8 mouse cellular contexts compared by ENCODE assay signal in the genomic region with DNA sequence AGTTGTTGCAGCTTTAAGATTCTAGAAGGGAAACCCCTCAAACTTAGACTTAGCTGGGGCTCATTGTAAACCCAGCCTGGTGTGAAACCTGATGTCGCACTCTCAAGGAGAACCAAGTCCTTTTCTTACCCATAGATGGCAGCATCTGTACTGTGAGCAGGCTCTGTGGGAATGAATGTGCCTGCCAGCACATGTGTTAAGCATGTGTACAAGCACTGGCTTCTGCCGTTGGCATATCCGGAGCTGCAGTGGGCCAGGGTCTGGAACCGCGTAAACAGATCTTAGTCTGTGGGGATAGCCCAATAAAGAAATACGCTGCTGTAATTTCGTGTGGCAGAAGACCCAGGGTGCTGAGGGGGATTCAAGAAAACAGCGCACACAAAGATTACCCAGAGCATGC. TPM values are rescaled to one million over a fixed set of nuclear protein-coding genes. Genes with fewer than 3 reads are reported as not detected.
DNase-seq lines count a peak whose midpoint lies in the region; ATAC-seq and TF ChIP-seq lines count a peak whose summit lies in the region.

No protein-coding gene starts in this region.

- H3K27ac ChIP-seq in liver, postnatal 0 days (ENCODE audit: low read depth) = no peak overlapping the region
- no peak overlapping the region for H3K27ac ChIP-seq in olfactory bulb, adult 2 months (ENCODE audit: insufficient read depth, low read depth, low read length)

- no peak overlapping the region for H3K9ac ChIP-seq in liver, postnatal 0 days (replicated peaks)

- DNase-seq in layer of hippocampus, adult 11-12 months (ENCODE audit: low spot score) = peak; percentile 57
- DNase-seq in layer of hippocampus, adult 9-10 months (ENCODE audit: low spot score) = no peak
- peak; percentile 89 for DNase-seq in adipocyte (ENCODE audit: low spot score)
- DNase-seq in forelimb bud, embryonic 11.5 days (ENCODE audit: low read depth, low spot score) = peak; percentile 87
- DNase-seq in hindlimb bud, embryonic 11.5 days (ENCODE audit: extremely low spot score, low read depth, low spot score) = peak; percentile 53
- DNase-seq in liver, postnatal 0 days = no peak

- peak; percentile 76 for TF ChIP-seq CTCF in liver, postnatal 0 days (IDR thresholded peaks at IDR 0.05; ENCODE audit: low read depth)
- 0 out of 2 replicates have a peak, but pooled peaks have one; percentile 5 for TF ChIP-seq CTCF in olfactory bulb, adult 2 months (IDR thresholded peaks at IDR 0.05; ENCODE audit: insufficient read depth, low read depth, low read length)

- no peak for TF ChIP-seq POLR2A in olfactory bulb, adult 2 months (IDR thresholded peaks at IDR 0.05; ENCODE audit: insufficient read depth, low read depth, low read length)

- H3K27me3 ChIP-seq in liver, postnatal 0 days (ENCODE audit: insufficient read depth, low read length) = no peaks in the 10 kb centered on the region

- no peaks in the 10 kb centered on the region for H3K36me3 ChIP-seq in liver, postnatal 0 days (replicated peaks; ENCODE audit: insufficient read depth, low read length)

- WGBS in liver, postnatal 0 days (ENCODE audit: insufficient replicate concordance) = 37% methylated on average over 8 of the region's 8 CpGs
- WGBS in olfactory bulb, adult 2 months = 19% methylated on average over 8 of the region's 8 CpGs

- H3K4me2 ChIP-seq in liver, postnatal 0 days (ENCODE audit: low read depth, low read length) = no peak overlapping the region

- H3K4me1 ChIP-seq in liver, postnatal 0 days (ENCODE audit: insufficient read depth) = peaks cover 3% of the 10 kb centered on the region; the same call in 1 of the 2 replicates
- H3K4me1 ChIP-seq in olfactory bulb, adult 2 months (ENCODE audit: control insufficient read depth, insufficient read depth, low read length) = peaks cover 47% of the 10 kb centered on the region

- peak; percentile 53; the same call in 1 of the 2 replicates for ATAC-seq in liver, postnatal 0 days
- no peak; the same call in 1 of the 2 replicates for ATAC-seq in erythroid progenitor cell, adult 5-6 weeks (replicated peaks; ENCODE audit: low FRiP score, poor library complexity, severe bottlenecking)

- H3K9me3 ChIP-seq in liver, postnatal 0 days (ENCODE audit: low read length) = no peaks in the 10 kb centered on the region

- TF ChIP-seq EP300 in liver, postnatal 0 days (IDR thresholded peaks at IDR 0.05; ENCODE audit: low read depth) = no peak

- no peak overlapping the region for H3K4me3 ChIP-seq in liver, postnatal 0 days (ENCODE audit: low read depth, low read length)
- H3K4me3 ChIP-seq in olfactory bulb, adult 2 months (ENCODE audit: insufficient read depth, low read depth, low read length) = no peak overlapping the region

RNA-seq across cellular contexts. Expression of gene Gsn, which starts 9.1 kb away (rescaled TPM):
- 56.1 and 59.7 TPM in 2 replicates for polyA plus RNA-seq in liver, postnatal 0 days (2015; fragmentation: Nextera tagmentation; extraction: Ambion mirVana)
- polyA plus RNA-seq in olfactory bulb, adult 2 months (2012; ENCODE audit: insufficient read depth, insufficient read length, low replicate concordance, missing spikeins) = not detected in 2 replicates
- 5.9 and 10.1 TPM in 2 replicates for total RNA-seq in erythroid progenitor cell, adult 5-6 weeks (2015; ENCODE audit: low replicate concordance)
- 6.7 and 15.5 TPM in 2 replicates for total RNA-seq in erythroid progenitor cell, adult 5-6 weeks (2017; ENCODE audit: low replicate concordance)

Comparison
In these comparisons a context has a peak if more than half of its experiments do, and no peak if none do; other contexts are left out.
1. DNase-seq: peak in layer of hippocampus, adult 11-12 months (single experiment), adipocyte (single experiment), forelimb bud, embryonic 11.5 days (single experiment) and hindlimb bud, embryonic 11.5 days (single experiment); none in layer of hippocampus, adult 9-10 months (single experiment) and liver, postnatal 0 days (single experiment).